Mouse (Mus musculus) megakaryocyte-erythroid progenitor cell, adult 5-6 weeks (primary cell): ENCODE results near the gene Plcl1. TPM values are rescaled to one million over a fixed set of nuclear protein-coding genes. Genes with fewer than 3 reads are reported as not detected.

Experiments
- ATAC-seq: replicated peaks from 2 replicates; pipeline ENCODE4 v1.8.0; 2016; ENCODE audit warnings: mild to moderate bottlenecking, inconsistent platforms; ENCODE audit not compliant: severe bottlenecking, poor library complexity, low FRiP score, low TSS enrichment
- total RNA-seq, 2 experiments: library from RNA; stranded (forward) in 1 of 2; stranded (reverse) in 1 of 2; fragments of 200-1000, 215-1000 nt in 1 of 2; fragments of >200 nt in 1 of 2; fragmentation: Nextera tagmentation in 1 of 2; gene quantifications; 2 replicates each; pipeline ENCODE4 v1.2.3; 2014 to 2017

Gene Plcl1
- 0.07 TPM in 1 of 2 replicates, not detected in the other for total RNA-seq (2014; fragmentation: Nextera tagmentation)
- not detected in 2 replicates for total RNA-seq (2017)

DNA sequence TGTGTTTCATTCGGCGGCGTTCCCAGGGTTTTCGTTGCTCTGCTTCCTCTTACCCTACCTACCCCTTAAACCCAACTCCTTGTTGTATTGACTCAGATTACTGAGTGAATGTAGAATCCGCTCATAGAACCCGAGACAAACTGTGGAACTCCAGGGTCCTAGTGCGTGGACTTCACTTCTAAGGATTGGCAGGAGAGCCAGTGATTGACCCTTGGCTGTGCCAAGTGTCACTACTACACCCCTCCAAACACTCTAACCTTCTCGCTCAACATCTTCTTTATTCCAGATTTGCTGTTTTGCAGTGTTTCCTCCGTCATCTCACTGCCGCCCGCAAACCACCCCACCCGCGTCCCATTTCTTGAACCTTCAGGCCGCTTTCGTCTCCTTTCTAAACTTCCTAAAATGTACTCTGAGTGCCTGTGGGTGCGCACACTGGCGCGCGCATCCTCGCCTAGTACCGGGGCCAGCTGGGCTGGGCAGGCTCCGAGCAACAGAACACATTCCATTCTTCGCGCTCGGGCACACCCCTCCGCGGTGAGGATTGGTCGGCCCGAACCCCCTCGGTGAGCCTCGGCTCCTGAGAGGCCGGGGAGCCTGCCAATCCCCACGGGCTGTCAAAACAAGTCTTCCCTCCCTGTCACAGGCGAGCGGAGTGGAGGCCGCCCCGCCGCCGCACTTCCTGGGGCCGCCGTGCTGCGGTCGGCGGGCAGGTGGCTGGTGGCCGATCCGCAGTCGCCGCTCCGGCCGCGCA is at the start of gene Plcl1:
Plcl1 (plus strand) TSS at position 650 of the 751 bp plus-strand sequence.
- ATAC-seq: peak; percentile 98

DNA sequence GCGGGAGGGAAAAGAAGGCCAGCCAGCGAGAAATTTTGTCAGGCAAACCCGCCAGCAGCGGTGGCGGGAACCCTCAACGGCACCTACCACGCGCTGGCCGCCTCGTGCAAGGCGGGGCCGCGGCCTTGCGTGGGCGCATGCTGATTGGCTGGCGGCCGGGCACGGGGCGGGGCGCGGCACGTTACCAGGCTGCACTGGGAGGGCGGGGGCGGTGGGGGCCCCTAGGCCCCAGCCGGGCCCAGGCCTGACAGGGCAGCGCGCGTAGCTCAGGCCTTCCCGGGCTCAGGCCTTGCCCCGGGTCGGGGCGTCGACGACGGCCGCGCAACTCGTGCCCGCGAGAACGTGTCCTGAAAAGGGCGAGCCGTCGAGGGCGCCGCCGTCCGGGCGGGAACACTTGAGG is 43.1 kb upstream of the Plcl1 start:
- ATAC-seq: no peak

DNA sequence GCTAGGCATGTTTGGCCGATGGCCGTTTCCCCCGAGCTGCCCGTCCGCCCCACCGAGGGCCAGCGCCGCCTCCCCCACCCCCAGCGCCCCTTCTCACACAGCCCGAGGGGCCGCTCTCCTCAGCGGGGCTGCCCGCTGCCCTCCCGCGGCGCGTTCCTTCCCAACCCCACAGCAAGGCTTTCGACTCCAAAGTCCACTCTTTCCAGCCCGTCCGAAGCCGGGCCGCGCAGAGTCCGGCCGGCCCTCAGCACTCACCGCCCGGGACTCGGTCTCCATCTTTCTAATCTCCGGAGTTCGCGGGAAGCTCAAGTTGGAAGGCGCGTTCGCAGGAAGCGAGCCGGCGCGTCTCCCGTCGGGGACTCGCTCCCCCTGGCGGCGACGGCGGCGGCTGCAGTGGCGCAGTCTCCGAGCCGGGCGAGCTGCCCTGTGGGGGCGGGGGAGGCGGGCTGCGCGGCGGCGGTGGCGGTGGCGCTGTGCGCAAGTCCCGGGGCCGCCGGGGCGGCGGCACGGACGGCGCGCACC is 42.6 kb upstream of the Plcl1 start, which contains the start of gene Boll:
Boll (minus strand) TSS at position 426 of the 522 bp plus-strand sequence.
- ATAC-seq: peak; percentile 89

DNA sequence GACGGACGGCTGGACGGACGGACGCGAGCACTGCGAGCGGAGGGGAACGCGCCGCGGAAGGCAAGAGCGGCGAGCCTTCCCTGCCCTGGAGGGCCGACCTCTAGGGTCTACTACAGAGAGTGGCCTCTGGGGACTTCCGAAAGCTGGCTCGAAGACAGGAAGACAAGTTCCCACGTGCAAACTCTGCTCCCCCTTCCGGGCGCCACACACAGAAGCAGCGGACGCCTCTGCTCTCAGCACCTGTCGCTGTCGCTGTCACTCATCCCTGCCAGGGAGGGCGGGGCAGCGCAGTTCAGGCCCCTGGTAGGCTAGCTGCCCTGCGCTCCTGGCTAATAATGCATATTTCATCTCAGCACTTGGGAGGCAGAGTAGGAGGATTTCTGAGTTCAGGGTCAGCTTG is 42.1 kb upstream of the Plcl1 start:
- peak; percentile 100 for ATAC-seq

DNA sequence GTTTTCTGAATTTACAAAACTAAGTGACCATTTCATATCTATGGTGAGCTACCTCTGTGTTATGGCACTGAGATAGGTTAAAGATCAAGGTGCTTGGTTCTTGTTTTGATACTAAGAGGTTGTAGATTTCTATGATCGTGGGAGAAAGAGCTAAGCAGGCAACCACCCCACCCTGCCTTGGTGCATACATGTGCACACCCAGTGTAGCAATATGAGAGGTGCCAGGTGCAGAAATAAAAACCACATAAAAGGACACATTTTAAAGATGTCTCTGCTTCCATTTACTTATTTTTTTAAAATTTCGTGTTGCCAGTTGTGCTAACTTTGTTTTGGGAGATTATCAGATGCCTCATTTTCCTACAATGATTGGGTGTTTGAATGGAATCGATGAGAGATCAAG is 33.1 kb upstream of the Plcl1 start:
- no peak for ATAC-seq

DNA sequence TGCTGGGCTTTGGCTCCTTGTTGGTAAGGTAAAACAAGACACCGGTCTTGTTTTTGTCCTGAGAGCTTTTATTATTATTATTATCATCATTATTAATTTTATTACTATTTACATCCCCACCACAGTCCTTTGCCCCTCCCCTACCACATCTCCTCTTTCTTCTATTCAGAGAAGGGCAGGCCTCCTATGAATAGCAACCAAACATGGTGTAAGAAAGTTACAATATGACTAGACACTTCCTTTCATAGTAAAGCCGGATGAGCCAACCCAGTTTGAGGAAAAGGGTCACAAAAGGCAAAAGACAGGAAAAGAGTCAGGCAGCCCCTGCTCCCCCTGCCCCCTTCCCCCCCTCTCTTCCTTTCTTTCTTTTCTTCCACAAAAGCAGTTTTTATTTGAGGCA is 25.2 kb upstream of the Plcl1 start:
- ATAC-seq: no peak

DNA sequence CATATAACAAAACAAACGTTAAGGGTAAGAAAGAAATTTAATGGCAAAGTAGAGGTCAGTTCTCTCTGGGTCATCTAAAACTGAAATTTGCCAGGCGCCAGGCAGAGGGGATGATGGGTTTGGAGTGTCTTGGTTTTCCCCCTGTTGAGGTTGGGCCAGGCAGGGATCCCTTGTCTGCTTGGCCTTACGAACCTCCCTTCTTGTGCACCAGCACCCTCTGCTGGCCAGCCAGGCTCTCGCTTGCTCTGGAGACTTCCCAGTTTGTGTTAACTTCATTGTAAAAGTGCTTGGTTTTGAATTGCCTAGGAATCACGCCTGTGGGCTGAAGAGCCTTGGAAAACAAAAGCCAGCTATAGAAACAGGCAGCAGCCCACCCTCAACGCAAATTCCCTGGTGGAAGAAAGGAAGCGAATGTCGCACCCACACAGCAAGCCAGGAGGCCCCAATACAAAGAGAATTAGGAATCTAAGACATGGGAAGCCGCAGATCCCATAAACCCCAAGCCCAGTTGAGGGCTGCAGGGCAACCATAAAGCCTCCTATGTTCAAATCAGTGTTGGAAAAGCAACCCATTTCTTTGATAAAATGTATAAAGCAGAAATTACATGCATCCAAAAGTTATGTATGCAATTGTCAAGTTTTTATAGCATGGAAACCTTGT is 22.5 kb upstream of the Plcl1 start:
- peak; percentile 96 for ATAC-seq

DNA sequence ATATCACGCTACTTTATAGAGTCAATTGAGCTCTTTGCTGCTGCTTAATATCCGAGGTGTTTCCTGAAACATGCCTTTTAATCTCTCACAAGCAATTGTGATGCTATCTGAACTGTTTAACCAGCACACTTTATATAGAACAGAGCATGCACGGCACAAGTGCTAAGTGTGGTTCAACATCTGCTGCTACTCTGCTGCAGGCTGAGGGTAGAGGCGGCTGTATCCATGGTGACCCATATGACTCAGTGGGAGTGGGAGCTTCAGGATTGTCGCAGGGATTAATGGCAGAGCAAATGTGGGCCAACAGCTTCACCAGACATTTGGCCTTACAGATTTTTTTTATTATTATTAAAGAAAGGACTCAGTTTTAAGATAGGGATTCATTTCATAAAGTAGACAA is 5.8 kb upstream of the Plcl1 start:
- ATAC-seq: no peak

DNA sequence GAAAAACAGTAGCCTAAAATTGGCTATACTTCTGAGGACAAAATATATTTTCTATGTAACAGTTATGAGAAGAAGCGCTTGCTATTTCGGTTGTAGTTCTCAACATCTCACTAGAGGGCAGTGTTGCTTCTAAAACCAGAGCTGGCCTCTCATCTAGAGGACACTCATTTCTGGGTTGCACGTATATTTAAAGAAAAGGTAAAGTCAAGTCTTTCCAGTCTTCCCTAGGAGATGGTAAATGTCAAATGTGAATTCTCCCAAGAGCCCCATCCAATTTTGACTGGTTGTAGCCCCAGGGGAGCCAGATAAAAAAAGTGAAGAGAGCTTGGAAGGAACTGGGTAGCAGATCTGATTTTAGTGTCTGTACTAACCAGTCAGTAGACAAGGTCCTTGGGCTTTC is 1.3 kb upstream of the Plcl1 start:
- ATAC-seq: peak; percentile 60; the same call in 1 of the 2 replicates

DNA sequence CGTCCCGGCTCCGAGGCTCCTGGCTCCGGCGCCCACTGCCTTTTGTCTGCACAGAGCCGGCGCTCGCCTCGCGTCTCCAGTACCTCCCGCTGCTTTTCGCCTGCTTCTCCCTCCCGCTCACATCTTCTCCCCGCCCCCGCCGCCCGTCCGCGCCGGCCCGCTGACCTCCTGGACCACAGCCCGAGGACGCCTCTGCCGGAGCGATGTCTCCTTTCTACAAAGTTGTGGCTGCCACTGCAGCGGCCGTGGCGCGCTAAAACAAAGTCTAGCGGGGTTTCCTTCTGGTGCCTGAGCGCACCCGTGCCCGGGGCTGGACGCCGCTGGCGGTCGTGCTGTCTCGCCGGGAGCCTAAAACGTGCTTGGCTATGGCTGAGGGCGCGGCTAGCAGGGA is 297 bp downstream of the Plcl1 start:
- ATAC-seq: peak; percentile 45; the same call in 1 of the 2 replicates

DNA sequence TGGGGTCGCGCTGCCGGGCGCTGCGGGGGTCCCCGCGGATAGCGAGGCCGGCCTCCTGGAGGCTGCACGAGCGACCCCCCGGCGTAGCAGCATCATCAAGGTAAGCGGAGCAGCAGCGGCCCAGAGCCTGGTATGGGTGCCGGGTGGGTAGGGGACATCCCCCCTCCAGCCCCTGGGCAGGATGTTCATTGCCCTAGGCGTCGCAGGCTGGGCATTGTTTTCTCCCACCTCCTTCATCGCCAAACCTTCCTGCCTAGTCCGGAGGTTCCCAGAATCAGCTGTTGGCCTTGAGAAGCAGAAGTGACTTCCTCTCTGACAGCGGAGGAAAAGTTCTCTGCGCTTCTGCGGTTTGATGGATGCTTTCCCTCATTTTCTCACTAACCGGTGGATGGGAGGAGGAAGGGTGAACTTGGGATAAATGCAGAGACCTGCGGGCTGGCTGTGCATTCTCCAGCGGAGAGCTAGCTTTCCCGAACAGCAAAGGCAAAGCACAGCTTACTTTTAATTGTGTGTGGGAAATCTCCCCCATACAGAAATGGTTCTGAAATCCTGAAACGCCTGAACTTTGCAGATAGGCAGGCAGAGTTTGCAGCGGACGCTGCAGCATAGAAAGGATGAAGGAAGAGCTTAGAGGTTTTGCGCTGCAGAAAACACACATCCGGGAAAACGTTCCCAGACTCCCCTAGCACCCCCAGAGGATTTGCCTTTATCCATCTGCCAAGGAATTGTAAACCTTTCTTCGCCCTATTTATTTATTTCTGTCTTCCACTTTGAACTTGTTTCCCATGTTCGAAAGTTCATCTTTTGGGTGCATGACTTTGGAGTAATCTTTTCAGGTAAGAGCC is 1.0 kb downstream of the Plcl1 start:
- ATAC-seq: no peak

DNA sequence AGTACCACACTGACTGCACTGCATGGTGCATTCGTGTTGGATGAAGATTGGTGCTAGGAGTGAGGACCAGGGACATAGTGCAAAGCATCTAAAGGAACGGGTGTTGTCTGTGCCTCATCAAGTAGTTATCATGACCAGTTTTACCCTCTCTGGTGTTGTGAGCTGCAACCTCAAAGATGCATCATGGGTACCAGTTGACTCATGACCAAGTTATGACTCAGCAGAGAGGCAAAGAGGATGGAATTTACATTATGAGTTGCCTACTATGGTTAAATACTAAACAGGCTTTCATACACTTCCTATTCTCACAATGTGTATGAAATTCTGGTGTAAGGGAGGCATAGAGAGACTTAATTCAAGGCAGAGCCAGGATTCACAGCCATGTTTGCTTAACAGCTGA is 4.9 kb downstream of the Plcl1 start:
- ATAC-seq: no peak

DNA sequence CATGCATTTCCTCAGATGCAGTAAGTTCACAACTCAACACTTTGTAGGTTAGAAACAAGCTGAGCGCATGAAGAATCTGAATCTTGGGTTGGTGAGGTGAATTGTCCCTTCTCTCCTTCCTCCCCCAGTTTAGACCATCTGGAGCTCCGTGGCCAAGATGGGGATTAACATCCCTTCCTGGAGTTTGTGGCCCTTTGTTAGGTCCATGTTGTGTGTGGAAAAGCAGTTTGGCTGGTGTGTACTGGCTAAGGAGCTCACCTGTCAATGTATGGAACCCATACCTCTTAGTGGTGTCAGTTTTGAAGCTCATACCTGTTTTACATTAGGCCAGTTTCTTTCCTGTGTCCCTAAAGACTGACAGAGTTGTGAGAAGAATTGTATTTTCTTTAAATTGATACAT is 5.4 kb downstream of the Plcl1 start:
- ATAC-seq: no peak

DNA sequence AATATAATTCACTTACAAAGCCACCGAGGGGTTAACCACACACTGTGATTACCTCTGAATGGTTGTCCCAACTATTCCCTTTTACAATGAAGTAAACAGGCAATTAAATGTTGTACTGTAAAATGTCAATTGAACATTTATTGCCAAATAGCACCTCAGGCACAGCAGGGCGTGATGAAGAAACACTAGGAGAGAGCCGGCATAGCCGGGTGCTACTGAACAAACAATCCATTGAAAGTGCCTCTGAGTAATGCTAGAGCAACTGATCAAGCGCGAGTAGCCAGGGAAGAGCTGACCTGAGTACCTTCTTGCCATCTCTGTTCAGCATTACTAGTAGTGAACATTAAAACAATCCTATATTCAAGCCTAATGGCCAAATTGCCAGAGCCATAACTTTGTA is 6.8 kb downstream of the Plcl1 start:
- ATAC-seq: no peak

DNA sequence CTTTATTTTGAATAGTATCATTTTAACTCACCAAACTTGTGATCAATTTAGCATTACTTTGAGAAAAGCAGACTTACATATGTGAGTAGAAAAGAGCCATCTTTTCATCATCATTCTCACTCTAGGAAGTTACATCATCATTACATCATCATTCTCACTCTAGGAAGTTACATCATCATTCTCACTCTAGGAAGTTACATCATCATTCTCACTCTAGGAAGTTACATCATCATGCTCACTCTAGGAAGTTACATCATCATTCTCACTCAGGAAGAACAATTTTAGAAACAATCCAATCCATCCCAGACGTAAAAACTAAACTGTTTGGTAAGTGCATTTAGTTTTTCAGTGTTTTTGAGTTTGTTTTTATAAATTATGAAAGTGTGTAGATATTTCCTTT is 7.8 kb downstream of the Plcl1 start:
- no peak for ATAC-seq

DNA sequence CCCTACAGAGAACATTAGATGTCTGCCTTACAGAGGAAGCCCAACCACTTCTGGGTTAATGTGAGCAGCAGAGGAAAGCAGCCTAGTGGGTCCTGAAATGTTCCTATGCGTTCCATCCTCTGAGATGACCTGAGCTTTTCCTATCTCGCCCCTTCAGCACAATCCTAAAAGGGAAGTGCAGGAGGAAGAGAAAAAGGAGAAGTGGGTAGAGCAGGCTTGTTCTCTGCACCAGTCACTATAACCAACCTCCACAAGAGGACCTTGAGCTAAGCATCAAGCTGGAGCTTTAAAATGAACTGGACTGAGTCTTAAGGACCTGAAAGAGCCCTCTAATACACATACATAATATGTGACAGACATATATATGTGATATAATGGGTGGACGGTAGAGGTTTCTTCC is 13.2 kb downstream of the Plcl1 start:
- ATAC-seq: no peak

DNA sequence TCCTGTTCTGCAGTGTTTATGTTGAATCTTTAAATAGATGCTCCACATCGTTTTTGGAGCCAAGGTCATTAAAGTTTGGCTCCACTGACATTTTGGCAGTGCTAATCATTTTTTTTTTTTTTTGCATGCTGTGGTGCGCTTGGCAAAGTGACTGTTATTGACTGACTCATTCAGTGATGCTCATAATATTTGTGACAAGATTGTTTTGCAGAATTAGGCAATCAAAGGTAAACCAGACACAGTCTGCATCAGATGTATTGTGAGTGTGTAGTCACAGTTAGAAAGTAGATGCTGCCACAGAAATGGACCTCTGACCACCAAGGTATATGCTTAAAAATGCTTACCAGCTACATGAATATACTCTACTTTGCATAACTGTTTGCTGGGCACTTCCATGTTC is 21.9 kb downstream of the Plcl1 start:
- no peak for ATAC-seq

DNA sequence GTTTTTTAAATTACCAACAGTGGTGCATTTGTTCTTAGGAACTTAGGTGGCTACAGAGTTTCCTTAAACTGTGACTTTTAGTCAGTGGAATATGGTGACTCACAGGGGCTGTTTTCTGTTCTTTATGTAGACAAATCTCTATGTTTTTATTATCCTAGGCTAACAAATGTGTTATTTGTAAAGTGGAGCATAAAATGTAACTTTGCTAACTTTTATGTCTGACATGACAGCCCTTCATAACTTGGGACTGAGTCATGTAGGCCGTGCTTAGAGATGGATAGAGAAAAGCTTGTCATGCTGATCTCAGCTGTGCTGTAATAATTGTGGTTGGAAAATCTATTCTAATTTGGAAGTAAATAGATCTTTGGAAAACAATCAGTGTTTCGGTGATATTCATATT is 23.3 kb downstream of the Plcl1 start:
- ATAC-seq: no peak

DNA sequence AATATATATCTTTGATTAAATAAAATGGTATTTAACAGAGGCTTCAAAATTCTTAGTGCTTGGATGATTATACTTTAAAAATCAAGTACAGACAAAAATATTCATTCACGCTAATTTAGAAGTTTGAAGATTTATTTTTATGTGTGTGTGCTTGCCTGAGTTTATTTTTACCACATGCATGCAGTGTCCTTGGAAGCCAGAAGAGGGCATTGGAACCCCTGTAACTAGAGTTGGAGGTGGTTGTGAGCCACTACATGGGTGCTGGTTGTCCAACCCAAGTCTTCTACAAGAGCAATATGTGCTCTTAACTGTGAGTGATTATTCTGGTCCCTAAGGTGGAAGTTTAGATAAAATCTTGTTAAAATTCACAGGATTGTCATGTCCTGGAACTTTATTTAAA is 24.0 kb downstream of the Plcl1 start:
- ATAC-seq: no peak

DNA sequence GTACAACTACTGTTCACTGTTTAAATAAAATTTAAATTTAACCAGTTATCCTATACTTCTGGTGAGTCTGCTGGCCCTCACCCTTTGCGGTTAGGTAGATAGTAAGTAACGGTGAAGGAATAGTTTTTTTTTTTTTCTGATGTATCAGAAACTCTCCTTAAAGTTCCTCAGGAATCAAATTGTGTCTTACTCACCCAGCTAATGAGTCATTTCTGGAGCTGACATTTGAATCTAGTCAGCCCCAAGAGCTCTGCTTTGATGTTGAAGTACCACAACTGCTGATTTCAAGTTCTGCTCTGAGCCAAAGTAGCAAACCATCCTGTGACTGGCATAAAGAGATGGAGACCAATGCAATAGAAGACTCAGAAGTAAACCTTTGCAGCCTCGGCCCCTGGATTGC is 24.9 kb downstream of the Plcl1 start:
- no peak for ATAC-seq
